Mouse (Mus musculus) adrenal gland, adult 18-20 months (tissue): ENCODE measurements at regions not wholly inside any gene's neighbourhood (a gene's known extent, or its start where the extent isn't known, plus 50 kb on each side); places are given as distances from the start of the nearest gene placed in this dataset.

Experiments
- DNase-seq, 2 experiments: peaks; one replicate each; pipeline ENCODE4 v3.0.0; 2021 to 2022; ENCODE audit warnings: low spot score in 2 of 2

DNA sequence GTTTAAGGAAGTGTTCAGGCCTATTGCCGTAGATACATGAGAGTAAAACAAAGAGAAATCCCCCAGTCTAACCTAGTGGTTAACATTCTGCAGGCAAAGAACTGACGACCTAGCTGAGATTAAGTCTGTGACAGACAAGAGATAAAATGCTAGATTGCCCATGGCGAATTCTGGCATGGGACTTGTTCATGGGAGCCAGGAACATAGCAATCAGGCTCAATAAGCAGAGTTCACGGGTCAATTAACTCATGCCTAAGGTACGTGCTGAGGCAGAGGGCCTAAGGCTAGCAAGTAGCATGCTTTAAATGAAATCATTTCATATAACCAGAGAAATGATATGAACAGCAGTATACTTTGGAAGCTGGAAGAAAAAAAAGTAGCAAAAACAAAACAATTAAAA, 1119.2 kb upstream of the Adgrl2 start:
- DNase-seq, result no peak

DNA sequence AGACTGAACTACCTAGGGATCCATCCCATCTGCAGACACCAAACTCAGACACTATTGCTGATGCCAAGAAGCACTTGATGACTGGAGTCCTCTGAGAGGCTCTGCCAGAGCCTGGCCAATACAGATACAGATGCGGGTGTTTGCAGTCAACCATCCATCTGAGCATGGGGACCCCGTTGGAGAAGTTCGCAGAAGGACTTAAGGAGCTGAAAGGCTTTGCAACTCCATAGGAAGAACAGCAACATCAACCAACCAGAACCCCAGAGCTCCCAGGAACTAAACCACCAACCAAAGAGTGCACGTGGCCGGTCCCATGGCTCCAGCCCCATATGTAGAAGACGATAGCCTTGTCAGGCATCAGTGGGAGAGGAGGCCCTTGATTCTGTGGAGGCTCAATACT, 1121.9 kb upstream of the Adgrl2 start:
- no peak for DNase-seq

DNA sequence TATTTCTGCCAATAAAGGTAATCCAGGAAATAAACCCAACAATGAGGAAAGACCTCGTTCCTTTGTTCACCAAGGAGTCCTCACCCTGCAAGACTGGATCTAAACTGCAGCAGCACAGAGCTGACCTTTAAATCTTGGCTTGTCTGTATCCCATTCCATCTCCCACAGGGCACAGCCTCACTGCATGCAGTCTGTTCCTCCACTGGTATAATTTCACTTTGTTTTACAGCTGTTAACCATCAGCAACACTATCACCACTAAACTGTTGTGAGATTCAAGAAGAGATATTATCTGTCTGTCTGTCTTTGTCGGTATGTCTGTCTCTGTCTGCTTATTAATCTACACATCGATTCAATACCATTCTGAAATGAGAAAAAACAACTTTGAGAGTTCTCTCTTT, 1129.5 kb upstream of the Adgrl2 start:
- no peak for DNase-seq

DNA sequence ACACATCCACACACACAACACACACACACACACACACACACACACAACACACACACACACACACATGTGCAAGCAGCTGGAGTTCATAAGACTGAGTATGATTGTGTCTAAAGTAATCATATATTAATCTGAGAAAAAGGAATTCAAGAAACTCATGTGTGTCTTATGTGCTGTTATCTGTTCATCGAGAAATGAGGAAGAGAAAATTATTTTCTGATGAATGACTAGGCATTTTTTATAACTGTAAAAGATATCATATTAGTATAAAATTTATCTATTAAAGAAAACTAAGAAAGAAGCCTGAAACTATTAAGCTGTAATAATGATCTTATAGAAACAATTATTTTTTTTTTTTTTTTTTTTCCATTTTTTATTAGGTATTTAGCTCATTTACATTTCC, 1156.3 kb upstream of the Adgrl2 start:
- DNase-seq, result no peak

DNA sequence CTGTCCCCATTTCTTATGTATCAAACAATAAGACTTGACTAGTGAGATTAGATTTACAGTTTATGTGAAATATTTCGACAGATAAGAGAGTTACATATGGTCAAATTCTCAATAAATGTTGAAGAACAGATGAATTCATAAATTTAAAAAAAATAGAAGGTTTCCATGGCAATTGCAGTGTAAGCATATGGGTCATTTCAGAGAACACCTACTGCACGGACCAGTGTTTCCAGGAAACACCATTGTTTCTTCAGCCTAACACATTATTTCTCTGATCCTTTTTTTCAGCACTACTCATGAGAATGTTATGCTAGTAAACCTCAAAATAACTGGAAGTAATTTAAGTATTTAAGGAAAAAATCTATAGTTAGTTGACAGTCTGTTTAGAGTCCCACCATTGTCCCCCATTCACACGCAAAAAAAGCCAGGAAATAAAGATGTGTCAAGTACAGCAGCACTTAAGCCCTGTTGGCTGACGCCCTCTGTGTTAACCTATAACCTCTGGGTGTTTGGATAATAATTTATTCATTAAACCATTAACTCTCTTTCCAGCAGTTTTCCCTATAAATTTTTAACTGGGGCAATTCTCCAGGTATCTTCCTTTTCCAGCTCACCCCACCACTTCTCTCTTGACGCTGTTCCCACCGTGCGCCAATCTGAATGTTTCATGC, 1160.9 kb upstream of the Adgrl2 start:
- DNase-seq, result no peak

DNA sequence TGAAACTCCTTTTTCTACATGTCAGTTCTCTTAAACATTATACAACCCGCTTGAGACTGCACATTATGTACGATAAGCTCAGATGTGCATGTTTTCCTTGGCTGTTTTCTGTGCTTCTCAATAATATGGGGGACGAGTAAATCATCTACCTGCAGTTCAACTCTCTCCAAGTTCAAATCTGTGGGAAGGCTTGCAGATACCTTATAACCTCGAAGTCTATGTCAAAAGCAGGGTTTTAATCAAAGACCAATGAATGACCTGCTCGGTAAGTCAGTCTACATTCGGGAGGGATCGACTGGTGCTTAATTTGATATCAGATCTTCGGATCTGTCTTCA, 1161.4 kb upstream of the Adgrl2 start:
- no peak for DNase-seq

DNA sequence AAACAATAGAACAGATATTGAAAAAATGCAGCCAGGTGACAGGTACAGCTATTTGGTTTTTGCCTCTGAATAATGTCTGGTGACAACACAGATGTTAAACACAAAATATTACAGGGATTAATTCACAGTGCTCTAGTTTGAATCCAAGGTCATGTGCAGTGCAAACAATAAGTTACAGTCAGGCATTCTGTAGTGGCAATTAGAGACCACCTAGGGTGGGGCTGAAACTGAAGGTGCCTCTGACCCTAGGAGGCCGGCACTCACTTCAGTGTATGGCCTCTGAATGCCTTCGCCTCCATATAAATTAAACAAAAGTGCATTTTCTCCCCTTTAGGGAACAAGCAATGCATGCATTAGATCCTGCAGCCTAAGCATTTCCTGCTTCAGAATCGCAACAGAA, 1162.5 kb upstream of the Adgrl2 start:
- no peak for DNase-seq

DNA sequence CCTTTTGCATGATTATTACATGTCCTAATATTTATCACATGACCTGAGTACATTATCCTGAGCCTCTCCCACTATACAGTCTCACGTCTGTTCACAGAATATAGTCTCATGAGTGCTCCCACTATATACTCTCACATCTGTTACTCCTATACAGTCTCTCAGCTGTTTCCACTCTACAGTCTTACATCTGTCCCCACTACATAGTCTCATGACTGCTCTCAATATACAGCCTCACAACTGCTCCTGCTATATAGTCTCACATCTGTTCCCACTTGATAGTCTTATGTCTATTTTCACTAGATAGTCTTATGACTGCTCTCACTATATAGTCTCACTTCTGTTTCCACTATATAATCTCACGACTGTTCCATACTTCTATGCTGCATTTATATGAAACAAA, 1195.5 kb upstream of the Adgrl2 start:
- DNase-seq, result no peak

DNA sequence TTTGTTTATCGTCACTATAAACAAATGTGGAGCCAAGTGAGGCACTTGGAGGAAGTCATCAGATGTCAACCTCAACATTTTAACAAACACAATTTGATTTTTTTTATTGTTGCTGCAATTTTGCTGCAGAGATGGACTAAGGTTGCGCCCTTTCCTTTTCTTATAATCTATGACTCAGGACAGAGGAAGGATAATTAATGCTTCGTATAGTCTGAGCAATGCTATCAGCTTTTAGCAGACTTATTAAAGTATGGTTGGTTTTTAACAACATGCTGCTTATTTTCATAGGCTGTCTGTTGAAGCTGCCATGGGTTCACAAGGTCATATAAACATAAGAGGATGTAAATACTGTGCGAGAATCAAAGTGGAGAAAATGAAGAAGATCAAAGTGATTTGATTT, 1202.8 kb upstream of the Adgrl2 start:
- DNase-seq, result no peak

DNA sequence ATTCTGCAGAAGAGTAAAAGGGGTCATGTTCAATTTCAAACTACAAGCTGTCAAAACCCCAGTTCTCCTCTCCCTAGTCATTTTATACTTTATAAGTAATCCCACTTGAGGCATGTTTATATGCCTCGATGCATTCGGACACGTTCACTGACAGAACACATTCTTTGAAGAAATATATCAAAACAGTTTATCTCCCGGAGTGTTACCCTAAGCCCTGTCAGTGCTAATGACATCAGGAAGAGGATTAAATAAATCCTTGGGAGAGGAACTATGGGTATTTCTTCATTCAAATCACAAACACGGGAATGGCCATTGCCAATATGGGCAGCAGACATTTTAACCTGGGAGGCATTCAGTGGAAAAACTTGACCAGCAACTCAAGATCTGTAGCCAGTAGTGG, 1208.1 kb upstream of the Adgrl2 start:
- DNase-seq, result no peak

DNA sequence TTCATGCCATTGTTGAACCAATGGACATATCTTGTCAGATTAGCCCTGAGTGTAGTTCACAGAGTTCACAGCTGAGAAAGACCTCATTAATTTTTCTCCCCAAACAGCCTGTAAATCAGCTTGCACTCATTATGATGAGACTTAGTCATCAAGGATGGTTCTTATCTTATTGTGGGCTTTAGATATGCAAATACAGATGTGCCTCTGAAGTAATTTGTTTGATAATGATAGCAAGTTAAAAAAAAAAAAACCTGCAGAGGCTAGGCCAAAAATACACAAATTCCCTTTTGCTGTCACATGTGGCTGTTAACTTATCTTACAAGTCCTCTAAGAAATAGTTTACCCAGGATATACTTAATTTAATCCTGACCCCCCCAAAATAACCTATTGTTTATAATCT, 1215.5 kb upstream of the Adgrl2 start:
- no peak for DNase-seq

DNA sequence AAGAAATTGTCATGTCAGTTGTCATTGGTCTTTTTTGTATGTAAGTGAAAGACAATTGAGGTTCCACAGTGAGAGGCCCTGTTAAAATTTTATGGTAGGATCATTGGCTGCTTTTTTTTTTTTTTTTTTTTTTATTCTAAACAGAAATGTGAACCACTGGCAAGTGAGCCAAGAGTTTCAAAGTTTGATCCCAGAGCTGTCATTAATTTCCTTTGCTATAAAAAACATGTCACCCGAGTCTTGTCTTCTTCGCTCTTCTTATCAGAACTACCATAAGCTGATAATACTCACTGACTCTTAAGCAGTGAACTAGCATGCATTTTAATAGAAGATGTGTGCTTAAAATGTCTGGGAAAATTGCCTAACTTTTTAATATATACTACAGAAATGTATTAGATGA, 1204.4 kb upstream of the Adgrl4 start:
- DNase-seq, result no peak

DNA sequence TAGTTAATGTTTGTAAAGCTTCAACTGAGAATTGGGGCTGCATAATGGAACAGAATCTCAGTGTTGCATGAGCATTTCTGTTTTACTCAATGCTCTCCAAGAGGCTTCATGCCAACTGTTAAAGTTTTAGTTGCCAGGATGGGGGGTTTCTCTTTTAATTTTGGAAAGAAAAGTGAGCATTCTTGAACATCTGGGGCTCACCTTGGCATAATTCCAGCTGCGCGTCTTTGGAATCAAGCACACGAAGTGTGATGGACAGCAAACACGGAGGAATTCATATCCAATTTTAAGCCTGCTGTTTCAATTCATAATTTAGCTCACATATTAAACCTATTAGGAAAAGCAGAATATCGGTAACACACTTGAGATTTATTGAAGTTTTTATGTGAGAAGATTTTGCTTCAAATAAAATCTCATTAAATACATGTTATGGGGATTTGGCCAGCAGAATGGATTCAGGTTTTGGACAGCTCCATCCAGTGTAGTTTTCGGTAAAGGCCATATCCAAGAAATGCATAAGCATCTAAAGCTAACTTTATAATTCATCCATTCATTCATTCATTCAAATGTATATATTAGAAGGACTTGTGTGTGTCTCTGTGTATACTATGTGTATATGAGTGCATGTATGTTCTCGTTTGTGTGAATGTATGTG, 1200.6 kb upstream of the Adgrl4 start:
- no peak for DNase-seq

DNA sequence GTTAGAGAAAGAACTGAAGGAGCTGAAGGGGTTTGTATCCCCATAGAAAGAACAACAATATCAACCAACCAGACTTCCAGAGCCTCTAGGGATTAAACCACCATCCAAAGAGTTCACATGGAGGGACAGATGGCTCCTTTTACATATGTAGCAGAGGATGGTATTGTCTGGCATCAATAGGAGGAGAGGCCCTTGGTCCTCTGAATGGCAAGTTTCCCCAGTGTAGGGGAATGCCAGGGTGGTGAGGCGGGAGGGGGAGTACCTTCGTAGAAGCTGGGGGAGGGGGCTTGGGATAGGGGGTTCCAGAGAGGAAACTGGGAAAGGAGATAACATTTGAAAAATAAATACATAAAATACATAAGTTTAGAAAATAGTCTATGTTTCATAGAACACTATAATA, 1162.6 kb upstream of the Adgrl4 start:
- no peak for DNase-seq

DNA sequence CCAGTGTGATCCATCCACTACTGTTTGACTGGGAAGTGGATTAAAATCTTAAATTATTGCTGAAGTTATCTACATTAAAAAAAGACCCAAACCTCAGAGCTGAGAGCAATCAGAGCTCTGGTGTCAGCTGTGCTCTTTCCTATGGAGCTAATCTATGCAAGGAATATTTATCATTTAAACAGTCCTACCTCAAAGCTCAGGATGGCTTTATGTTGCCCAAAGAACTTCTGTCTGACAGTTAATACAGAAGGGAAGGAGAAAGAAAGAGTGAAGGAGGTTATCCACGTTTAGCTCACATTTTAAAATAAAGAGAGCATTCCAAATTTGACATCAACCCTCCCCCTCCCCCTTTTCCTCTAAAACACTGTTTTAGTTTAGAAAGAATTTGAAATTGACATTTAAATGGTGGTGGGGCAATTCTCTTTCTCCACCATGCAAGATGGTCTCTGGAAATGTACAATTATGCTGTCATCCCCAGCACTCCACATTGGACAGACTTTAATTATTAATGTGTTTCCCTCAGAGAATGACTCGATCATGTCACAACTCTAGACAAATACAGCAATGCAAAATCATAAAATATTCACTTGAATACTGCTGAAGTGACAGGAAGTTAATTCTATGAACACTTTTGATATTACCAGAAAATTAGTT, 1141.5 kb upstream of the Adgrl4 start:
- no peak for DNase-seq

DNA sequence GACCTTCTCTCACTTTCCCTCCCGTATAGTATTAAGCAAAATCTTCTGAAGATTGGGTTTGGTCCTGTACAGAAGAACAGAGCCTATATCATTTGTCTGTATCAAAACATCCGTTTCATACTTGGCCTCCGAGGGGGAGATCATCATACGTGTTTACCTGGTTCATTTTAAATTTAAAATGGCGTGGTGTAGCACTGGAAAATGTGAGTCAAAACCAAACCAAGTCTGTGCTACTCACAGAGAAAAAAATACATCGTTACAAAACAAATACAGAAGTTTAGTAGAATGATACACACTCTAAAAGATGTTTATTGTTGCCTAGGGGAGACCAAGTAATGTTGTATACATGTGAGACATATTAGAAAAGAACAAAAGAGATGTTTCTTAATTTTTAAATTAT, 1108.9 kb upstream of the Adgrl4 start:
- no peak for DNase-seq

DNA sequence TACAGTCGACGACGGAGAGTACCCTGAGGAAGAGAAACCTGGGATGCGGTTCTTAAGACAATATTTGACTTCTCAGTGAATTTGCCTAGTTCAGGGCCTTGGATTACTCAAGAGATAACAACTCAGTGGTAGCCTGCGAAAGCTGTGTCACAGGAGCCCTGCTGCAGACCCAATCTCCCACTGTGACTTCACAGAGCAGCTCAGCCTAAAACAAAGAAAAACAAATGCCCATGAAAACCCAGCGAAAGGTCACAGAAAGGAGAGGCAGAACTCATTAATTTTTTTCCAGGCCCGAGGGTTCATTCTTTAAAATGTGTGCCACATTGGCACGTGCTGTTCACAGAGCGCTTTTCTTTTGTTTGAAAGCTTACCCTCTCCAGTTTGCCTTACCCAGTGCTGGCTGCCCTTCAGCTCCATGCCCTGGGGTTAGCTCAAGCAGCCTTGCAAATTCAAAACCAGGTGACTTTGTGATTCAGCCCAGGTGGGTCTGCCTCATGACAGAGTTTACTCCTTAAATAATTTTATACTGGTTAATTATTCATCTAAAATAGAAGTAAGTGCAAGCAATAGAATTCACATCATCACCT, 1085.5 kb upstream of the Adgrl4 start:
- DNase-seq, result no peak

DNA sequence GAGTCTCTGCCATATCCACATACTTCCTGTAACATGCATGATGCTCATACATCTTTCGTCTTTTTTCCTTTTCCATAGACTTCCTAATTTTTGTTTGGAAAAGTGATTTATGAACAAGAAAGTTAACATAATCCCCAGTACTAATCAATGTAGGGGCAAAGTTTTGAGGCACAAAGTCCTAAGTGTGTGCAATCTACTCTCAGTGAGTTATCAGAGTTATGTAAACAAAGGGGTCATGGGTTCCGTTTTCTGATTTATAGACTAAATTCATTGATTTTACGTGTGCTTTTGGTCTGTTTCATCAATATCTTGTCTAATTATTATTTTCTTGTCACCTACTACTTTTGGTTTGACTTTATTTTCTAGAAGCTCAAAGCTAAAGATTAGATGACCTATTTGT, 1071.9 kb upstream of the Adgrl4 start:
- DNase-seq, result no peak

DNA sequence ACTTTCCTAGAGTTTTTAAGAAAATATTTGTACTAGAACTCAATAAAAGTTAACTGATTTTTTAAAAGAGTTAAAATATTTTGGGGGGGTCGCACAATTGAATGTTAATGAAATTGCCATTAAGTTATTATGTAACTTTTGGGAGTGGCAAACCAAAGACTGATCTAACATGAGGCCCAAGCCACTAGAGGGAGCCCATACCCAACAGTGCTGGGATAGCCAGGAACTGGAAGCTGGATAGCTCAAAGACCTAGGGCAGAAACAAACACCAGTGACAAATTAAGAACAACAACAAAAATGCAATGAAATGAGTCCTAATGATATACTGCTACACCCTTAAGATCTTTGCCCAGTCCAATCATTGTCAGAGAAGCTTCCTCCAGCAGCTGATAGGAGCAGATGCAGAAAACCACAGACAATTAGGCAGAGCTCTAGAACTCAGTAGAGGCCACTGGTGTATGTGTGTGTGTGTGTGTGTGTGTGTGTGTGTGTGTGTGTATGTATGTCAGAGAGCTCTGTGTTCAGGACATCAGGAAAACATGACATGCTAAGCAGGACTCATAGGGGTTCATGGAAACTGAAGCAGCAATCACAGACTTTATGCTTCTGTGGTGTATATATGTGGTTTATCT, 1052.6 kb upstream of the Adgrl4 start:
- peak in 1 of 2 experiments; percentile 10 for DNase-seq

DNA sequence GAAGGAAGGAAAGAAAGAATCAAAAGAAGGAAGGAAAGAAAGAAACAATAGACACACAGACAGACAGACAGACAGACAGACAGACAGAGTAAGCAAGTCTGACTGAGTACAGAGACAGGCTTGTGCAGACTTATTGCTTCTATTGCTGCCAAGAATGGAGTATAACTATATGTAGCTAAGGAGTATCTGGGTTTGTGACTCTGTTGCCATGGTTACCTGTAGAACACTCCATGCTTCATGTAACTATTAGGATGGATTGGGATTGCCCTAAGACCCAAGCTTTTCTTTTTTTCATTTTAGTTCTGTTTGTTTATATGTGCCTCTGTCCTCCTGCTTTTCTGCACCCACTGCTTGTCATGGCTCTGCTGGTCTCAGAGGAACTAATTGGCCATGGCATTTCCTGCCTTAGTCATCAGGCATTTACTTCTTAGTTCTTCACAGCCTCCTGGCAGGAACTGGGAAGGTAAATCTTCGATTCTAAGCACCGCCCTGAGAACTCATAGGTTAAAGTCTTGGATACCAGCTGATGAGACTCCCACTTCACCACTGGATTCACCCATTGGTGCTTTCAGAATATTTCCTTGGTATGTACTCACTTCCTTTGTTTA, 1035.9 kb upstream of the Adgrl4 start:
- no peak for DNase-seq

DNA sequence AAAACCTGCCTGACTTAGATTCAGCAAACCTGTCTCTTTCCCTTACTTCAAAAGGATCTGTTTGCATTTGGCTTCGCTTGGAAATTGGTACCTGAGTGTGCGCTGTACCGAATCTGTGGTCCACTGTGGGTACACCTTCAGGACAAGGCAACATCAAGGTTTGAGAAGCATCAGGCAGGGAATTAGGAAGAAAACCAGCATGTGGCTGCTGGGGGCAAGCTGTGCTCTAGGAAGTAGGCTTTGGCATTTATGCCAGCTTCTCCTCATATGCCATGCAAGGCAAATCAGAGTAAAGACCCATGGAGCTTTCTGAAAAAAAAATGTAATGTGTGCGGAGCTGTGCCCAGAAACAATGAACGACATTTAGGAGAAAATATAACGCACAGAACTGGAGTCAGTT, 1031.6 kb upstream of the Adgrl4 start:
- no peak for DNase-seq

DNA sequence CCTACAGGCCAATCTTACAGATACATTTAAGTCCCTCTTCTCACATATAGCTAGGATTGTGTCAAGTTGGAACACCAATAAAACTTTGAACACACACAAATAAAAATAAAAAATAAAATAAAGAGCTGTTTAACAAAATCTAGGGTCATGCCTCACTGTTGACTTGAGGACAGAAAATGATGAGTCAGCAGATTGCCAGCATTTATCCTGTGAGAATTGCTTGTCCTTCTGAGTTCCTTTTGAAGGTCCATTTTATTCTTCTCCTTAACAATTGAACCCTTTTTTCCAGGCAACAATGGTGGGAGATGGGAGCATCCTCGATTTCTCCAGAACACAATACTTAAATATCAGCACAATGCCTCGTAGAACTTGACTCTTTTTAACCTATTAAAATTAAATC, 1022.4 kb upstream of the Adgrl4 start:
- DNase-seq, result no peak
